Mouse (Mus musculus): ENCODE data around the gene Otoa.

Otoa gene

DNA sequence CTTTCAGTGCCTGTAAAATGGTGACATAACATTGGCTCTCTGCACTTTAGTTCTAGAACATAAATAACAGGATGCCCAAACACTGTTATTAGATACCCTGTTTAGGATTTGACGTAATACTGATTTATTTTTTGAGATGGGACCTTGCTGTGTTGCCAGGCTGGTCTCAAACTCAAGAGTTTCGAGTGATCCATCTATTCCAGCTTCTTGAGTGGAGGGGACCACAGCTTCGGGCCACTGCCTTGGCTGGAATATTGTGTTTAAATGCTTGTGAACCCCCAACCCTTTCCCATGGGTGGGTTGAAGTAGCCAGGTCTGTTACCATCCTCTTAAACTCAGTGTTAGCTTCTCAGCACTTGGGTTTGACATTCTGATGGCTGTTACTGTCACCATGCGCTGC lies at the start of gene Otoa:
Gene Otoa (plus strand): TSS at position 301 of the 400 bp plus-strand sequence.
- DNase-seq (ENCODE audit: low read depth, low spot score) = no peak

DNA sequence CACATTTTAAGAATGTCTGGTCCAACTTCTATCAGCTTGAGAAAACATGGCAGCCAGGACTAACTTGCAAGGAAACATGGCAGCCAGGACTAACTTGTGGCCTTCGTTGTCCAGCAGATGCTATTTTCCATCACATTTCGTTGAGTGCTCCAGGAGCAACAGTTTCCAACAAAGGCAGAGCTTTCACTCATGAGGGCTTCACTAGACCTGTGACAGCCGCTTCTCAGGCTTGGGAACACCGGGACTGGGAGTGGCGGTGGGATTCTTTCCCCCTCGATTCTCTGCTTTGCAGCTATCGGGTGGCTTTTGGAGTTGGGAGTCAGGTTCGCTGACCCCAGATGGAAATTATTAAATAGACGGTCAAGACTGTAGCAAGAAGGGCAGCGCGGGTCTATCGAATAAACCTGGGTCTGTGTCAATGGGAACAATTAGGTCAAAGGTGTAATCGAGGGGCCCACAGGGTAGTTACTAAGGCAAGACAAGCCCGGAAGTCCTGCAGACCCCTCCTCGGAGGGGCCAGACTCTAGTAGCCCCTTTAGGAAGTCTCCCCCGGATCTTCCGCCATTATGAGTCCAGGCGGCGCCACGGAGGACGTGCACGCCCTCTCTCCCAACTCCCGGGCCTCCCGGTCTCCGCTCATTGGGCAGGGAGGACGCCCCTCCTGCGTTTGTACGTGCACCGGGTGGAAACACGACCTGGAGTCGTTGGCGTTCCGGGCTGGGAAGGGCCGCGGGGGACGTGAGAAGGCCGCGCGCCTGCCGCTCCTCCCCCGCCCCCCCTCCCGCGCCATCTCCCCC lies 47.4 kb upstream of the Otoa start, which contains the start of gene Mettl9:
Gene Mettl9 (plus strand): TSS at position 590 of the 797 bp plus-strand sequence.
- DNase-seq (ENCODE audit: low read depth, low spot score) = peak; percentile 93

DNA sequence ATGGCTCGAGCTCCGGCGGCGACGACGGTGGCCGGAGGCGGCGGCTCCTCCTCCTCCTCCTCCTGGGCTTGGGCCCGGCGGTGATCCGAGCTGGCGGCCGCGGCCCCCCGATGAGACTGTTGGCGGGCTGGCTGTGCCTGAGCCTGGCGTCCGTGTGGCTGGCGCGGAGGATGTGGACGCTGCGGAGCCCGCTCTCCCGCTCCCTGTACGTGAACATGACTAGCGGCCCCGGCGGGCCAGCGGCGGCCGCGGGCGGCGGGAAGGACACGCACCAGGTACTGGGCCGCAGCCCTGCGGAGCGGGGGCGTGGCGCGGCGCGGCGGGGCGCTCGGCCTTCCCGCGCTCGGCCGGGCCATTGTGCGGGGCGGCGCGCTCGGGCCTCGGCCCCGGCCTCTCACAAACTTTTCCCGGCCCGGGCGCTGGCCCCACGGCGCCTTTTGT lies 46.7 kb upstream of the Otoa start:
- no peak for DNase-seq (ENCODE audit: low read depth, low spot score)

DNA sequence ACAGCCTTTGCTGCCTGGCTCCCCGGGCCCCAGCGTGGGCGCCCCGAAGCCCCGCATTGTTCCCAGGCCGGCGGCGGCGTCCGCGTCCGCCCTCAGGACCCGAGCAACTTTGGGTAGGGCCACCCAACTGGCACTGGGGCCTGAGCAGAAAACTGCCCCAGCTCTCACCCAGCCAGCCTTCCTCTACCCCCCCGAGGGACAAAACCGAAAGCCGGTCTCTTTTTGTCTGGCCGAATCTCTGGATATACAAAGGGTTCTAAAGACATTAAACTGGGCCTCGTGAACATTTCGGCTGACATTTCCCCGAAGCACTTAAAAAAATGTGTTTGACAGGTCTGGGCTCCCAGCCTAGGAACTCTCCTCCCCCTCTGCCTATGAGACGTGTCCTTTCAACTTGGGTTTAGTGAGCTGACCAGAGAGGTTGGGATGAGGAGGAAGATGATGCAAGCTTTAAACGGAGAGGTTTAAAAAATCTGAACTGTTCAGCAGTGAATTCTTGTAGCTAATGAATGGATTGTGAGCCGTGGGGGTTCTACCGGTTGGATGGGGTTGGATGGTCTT lies 46.2 kb upstream of the Otoa start:
- DNase-seq (ENCODE audit: low read depth, low spot score) = peak; percentile 3

DNA sequence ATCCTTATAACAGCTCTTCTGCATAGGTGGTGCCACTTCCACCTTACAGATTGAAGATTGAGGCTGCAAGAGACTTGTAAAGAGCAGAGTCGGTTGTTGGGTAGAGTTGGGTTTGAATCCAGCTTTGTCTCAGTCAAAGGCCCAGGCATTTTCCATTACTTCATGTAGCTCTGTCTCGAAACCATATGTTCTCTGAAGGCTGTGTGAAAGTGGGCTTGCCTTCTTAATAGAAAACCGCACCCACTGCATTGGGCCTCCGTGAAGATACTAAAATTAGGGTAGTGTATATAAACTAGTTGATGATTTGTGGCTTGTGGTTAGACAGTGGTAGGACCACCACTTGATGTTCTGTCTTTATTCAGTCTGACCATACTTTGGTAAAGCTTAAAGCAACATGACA lies 40.9 kb upstream of the Otoa start:
- DNase-seq (ENCODE audit: low read depth, low spot score) = no peak

DNA sequence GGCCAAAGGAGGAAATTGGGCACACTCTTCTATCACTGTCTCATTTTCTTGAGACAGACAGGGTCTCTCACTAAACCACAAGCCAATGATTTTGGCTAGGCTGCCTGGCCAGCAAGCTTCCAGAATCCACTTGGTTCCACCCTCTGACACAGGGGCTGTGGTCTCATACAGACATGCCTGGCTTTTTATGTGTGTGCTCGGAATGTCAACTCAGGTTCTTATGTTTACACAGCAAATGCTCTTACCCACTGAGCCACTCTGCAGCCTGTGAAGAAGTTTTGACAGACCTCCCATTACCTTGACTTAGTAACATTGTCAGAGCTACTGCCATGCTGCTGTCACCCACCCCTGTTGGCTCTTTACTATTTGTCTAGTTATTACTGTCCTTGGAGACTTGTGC lies 39.5 kb upstream of the Otoa start:
- no peak for DNase-seq (ENCODE audit: low read depth, low spot score)

DNA sequence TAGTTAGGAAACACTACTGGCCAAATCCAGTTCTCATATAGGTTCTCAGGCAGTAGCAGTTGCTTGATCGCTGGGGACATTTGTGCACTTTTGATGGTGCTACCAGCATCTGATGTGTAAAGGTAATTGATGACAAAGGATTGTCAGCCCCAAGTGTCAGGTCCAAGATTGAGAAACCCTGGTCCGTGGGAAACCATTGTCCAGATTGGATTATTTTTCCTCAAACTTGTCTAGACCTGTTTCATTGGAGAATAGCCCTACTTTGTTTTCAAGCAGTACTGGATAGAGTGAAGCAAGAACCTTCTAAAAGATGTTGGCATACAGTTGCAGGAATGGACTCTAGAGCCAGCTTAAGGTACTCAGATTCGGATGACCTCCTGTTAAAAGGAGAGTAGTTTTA lies 38.4 kb upstream of the Otoa start:
- no peak for DNase-seq (ENCODE audit: low read depth, low spot score)

DNA sequence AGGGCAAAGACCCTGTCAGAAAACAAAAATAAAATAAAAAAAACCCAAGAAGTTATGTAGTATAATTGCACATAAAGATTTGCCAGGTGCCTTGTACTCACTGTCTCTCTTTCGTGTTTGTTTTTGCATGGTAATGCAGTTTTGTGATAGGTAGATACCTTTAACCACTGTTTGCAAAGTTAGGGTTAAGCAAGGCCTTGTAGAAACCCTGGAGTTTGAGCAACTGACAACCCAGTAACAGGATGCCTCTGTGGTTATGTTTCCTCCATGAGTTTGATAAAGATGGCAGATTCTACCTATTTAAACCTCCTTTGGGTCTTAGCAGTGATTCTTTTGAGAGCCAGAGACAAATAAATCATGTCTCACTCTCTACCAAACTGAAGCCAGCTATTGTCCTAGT lies 37.9 kb upstream of the Otoa start:
- DNase-seq (ENCODE audit: low read depth, low spot score) = no peak

DNA sequence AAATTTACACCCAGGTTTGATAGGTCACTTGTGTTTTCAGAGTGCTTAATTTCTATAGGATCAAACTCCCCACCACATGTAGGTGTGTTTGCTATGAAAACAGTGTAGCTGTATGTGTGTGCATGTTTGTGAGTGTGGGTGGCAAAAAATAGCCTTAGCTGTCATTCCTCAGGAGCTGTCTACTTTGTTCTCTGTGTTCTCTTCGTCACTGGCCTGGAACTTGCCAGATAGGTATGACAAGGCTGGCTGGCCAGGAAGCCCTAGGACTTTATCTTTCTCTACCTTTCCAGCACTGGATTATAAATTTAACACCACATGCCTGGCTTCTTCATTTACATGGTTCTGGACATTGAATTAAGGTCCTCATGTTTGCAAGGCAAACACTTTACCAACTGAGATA lies 37.2 kb upstream of the Otoa start:
- DNase-seq (ENCODE audit: low read depth, low spot score) = no peak

DNA sequence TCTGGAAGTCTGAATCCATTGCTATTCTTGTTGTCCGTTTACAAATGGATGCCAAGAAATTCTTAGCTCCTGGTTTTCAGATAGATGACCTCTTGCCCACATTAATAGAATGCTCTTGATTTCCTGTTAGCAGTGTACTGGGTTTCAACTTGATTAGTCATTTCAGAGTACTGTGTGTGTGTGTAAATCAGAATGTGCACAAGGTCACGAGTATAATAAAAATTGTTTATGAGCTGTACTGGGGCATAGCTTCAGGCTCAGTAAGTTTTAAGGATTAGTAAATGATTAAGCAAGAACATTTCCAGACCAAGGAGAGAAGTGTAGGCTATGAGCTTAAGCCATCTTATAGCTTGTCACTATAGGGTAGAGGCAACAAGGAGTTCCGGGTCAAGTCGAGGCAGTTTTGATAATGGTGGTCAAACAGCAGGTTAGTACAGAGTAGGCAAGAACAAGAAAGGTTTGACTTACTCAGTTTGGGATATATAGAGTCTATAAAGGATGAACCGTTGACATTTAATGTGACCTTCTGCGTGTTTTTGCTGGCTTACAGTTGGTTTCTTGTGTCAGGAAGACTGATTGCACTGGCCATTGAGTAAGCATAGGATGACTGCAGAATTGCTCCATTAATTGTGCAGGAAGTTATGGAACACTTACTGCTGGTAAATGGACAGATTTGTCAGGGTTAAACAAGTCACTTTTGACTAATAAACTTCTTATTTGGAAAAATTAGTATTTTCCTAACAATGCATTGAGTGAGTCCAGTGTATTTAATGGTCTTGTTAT lies 35.6 kb upstream of the Otoa start:
- DNase-seq (ENCODE audit: low read depth, low spot score) = no peak

DNA sequence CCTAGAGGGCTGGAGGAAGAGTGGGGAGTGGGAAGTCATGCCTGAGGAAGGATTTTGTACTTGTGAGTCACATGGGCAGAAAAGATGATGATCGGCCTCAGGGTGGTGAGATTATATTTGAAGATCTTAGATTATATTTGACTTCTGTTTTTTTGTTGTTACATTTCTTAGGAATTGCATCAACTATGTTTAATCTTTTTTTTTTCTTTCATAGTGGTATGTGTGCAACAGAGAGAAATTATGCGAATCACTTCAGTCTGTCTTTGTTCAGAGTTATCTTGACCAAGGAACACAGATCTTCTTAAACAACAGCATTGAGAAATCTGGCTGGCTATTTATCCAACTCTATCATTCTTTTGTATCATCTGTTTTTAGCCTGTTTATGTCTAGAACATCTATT lies 33.8 kb upstream of the Otoa start:
- no peak for DNase-seq (ENCODE audit: low read depth, low spot score)

DNA sequence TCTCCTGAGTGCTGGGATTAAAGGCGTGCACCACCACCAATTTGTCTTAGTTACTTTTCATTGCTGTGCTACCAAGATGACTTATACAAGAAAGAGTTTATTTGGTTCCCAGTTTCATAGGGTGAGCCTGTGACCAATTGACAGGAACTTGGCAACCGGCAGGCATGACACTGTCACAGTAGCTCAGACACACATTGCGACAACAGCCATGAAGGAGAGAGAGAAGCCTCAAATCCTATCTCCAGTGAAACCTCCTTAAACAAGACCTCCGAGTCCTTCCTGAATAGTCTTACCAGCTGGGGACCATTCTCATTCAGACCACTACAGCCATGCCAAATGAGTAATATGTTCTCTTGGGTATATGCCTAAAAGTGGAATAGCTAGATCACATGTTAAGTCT lies 28.4 kb upstream of the Otoa start:
- DNase-seq (ENCODE audit: low read depth, low spot score) = no peak

DNA sequence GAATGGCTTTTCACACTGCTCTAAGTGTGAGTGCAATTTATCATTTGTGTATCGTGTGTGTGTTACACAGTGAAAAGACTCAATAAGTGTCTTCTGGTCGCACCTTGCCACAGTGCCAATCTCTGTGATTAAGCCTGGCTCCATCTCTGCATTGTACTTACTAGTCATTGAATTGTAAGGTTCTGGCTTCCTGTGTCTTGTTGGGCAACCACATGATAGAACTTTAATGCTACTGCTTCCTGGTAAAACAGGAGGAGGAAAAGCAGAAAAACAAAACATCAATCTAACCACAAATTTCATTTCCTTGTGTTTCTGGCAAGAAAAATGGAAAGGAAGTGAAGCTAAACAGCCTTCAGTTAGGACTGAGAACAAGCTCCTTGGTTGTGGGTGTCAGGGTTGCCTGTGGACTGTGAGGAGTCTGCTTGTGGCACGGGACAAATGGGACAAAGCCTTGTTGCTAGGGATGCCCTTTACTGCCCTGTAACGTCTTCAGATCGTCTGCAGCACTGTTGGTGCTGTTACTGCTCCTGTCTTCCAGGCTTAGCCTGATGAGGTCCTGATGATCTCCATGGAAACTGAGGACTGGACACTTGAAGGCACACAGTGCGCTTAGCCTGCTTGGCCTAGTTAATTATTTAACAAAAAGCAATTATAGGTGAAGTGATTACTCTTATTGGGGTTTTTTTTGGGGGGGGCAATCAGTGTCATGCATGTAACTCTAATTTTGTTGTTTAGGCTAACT lies 21.8 kb upstream of the Otoa start:
- no peak for DNase-seq (ENCODE audit: low read depth, low spot score)

DNA sequence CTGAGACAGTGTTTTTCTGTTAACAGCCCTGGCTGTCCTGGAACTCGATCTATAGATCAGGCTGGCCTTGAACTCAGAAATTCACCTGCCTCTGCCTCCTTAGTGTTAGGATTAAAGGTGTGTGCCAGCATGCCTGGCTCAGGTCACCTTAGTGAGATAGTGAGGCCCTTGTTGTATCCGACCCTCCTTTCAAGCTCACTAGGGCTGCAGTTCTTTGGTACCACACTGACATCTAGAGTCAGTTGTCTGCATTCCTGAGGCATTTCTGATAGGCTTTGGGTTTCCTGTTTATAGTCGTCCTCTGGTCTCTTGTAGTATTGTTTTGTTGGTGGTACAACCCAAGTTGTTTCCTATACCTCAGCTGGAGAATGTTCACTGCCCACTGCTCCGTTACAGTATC lies 17.1 kb upstream of the Otoa start:
- DNase-seq (ENCODE audit: low read depth, low spot score) = peak; percentile 33

DNA sequence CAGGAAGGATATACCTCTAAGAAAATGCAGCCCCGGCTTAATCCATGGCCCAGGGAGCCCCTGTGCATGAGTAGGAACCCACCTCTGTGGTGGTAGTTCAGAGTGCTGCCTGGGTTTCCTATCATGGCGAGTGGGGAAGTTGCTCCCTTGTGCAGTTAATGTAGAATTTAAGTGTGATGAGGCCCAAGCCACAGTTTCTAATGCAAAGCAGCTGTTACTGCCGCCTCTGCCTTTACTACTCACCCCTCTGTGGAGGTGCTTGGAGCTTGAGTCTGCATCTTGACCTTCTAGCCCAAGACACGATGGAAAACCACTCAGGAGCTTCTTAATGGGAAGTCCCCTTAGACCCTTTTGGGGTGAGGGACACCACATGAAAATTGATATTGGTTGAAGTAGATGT lies 10.2 kb upstream of the Otoa start:
- DNase-seq (ENCODE audit: low read depth, low spot score) = no peak

DNA sequence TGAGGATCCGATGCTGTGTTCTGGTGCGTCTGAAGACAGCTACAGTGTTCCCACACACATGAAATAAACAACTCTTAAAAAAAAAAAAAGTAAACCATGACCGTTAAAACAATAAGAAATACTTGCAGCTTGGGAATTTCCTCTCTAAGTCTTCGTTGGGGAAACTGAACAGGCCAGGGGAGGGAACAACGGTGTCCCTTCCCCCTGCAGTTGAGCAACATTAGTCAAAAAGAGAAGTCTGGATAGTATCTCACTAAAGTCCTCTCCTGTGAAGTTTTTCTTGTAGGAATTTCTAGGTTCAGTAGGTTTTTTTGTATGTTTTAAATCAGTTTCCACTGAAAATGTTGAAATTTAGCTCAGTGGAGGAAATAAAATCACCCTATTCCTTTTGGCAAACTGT lies 8.9 kb upstream of the Otoa start:
- DNase-seq (ENCODE audit: low read depth, low spot score) = no peak

DNA sequence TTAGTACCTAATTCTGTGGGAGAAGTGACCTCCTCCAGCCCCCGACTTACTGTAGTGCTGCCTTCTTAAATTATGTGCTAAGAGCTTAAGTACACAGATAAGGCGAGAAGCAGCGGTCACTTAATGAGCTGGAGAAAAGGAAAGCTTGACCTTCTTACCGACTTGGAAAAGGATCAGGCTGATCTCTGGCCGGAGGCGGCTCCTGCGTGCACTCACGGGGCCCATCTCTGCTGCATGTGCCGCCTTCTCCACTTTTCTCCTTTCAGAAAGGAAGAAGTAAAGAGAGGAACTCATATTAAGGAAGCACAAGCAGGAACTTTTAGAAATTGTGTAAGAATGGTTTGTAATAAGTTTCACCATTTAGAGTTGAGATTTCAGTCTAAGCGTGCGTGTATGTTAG lies 7.2 kb upstream of the Otoa start, which contains the start of gene Igsf6:
Gene Igsf6 (minus strand): TSS at position 292 of the 400 bp plus-strand sequence.
- DNase-seq (ENCODE audit: low read depth, low spot score) = peak; percentile 18

DNA sequence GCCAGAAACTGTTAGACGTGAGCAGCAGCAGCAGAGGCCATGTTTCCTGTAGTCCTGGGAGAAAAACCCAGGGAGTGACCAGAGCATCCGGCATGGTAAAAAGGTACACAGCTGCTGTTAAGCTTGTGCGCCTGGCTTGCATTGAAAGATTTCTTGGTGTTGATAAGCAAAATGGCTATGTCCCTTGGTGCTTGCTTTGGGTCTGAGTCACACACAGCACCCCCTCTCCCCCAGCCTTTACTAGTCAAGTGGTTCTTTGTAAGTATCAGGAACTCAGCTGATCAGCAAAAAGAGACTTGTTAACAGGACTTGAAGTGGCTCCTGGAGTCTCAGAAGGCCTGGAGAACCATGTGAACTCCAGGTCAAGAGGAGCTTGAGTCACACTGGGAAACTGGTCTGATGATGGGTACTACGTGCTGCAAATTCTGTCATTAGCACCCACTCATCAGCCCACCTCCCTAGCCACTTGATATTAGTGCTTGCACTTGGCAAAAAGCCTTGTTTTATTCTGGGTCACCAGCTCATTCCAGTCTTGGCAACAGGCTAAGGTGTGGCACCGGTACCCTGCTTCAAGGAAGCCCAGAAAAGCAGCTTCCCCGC lies 6.5 kb upstream of the Otoa start:
- no peak for DNase-seq (ENCODE audit: low read depth, low spot score)

DNA sequence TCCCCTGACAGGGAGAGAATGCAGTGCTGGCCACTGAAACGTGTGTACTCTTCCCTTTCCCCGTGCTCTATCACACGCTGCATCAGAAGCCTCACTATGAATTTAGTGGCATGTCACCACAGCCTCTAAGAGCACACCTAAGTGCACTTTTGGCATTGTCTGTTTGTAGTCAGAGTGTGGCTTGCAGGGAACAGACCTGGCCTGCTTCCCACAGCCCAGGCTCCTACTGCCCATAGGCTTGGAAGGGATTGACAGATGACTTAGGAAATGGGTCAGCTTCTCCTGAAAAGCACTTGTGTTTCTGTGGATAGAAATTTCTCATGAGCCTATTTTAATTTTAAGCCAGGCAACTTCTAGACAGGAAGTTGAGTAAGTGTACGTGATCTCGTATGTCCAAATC lies 6.0 kb upstream of the Otoa start:
- no peak for DNase-seq (ENCODE audit: low read depth, low spot score)

DNA sequence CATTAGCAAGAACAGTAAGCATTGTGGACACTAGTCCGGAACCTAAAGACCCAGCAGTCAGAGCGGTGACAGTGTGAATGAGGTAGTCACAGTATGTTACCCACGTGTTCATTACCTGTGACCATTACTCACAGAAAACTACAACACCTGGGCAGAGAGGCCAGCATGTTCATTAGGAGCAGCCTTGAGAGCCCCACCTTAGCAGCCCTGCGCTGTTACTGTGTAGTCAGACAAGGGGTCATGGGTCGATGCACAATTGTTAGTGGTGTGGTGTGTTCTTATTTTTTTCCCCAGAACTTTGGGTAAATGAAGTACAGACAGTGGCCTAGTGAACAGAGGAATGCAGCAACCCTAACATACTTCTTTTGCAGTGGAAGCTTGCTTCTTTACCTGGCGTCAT lies 4.1 kb upstream of the Otoa start:
- no peak for DNase-seq (ENCODE audit: low read depth, low spot score)

DNA sequence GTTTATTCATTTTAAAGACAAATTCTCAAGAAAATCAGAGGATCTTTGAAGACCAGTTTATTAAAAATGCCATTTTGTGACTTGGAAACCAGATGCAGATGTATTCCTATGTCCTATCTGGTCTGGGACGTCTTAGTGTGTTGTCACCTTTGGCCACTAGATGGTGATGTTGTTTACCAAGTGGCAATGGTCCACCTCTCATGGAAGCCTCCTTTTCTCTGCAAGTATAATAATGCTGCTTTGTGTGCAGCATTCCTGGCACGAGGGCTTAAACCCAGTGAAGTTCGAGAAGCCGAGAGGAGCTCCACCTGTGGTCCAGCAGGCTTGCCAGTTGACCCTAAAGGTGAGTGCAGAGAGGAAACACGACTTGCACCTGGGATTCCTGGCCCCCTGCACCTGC lies 3.6 kb upstream of the Otoa start:
- DNase-seq (ENCODE audit: low read depth, low spot score) = peak; percentile 52

All from retina, adult 2 months (tissue).